Mouse (Mus musculus) heart, postnatal 0 days (tissue): Measurements from ENCODE around the gene Sdf2l1. TPM values are rescaled to one million over a fixed set of nuclear protein-coding genes. Genes with fewer than 3 reads are reported as not detected.
"Not testable (repeated sequence)": the region's sequence is repeated elsewhere in the genome, so short reads cannot be mapped to it uniquely, and the experiment has no call there.

ENCODE experiments used
- ATAC-seq: fragments of 200-750 bp; cut with Nextera tagmentation; 2 replicates; pipeline ENCODE4 v1.8.0; 2017; ENCODE audit warnings: low read depth, moderate number of reproducible peaks, moderate library complexity; ENCODE audit not compliant: insufficient read depth
- DNase-seq: peaks from one replicate; pipeline ENCODE4 v3.0.0-alpha.2; 2016; ENCODE audit warnings: low spot score
- H3K27ac ChIP-seq: fragments of 300-500 bp; sonication (generic); 2 replicates; pipeline ENCODE4 v1.5.1; 2014; ENCODE audit warnings: low read depth, mild to moderate bottlenecking
- H3K27me3 ChIP-seq: fragments of 300-500 bp; sonication (generic); 2 replicates; pipeline ENCODE4 v1.6.1; 2014; ENCODE audit warnings: low read length, mixed read lengths; ENCODE audit not compliant: control insufficient read depth, insufficient read depth
- H3K36me3 ChIP-seq: fragments of 300-500 bp; sonication (generic); replicated peaks from 2 replicates; pipeline ENCODE4 v1.6.1; 2014; ENCODE audit warnings: low read length, mixed read lengths; ENCODE audit not compliant: control insufficient read depth, insufficient read depth
- H3K4me1 ChIP-seq: fragments of 300-500 bp; sonication (generic); 2 replicates; pipeline ENCODE4 v1.6.1; 2014; ENCODE audit warnings: antibody characterized with exemption; ENCODE audit not compliant: control insufficient read depth, insufficient read depth
- H3K4me2 ChIP-seq: fragments of 300-500 bp; sonication (generic); 2 replicates; pipeline ENCODE4 v1.6.1; 2014; ENCODE audit warnings: low read depth, mild to moderate bottlenecking, low read length, moderate library complexity
- H3K4me3 ChIP-seq: fragments of 300-500 bp; sonication (generic); 2 replicates; pipeline ENCODE4 v1.5.1; 2014; ENCODE audit warnings: low read depth, low read length
- H3K9ac ChIP-seq: fragments of 300-500 bp; sonication (generic); replicated peaks from 2 replicates; pipeline ENCODE4 v1.6.1; 2014; ENCODE audit warnings: low read depth, low read length, mixed read lengths
- H3K9me3 ChIP-seq: fragments of 300-500 bp; sonication (generic); replicated peaks from 2 replicates; pipeline ENCODE4 v1.6.1; 2016; ENCODE audit warnings: low read length; ENCODE audit not compliant: control insufficient read depth
- CTCF ChIP-seq: IDR thresholded peaks from 2 replicates; pipeline ENCODE4 v1.5.1; 2016; ENCODE audit warnings: antibody characterized with exemption, control low read depth, low read depth
- EP300 ChIP-seq: IDR thresholded peaks from 2 replicates; pipeline ENCODE4 v1.6.1; 2016; ENCODE audit warnings: antibody characterized with exemption, low read depth
- WGBS: fragments of 180-500 bp; shearing (Covaris S2); extraction: QIAGEN DNeasy Blood & Tissue Kit; methylation state at CpG from one replicate; pipeline ENCODE4 v1.1.7; 2014; 5-methylcytosine and 5-hydroxymethylcytosine counted together
- polyA plus RNA-seq: library from polyadenylated mRNA; unstranded; fragments of >200 nt; fragmentation: Nextera tagmentation; extraction: Ambion mirVana; gene quantifications from 2 replicates; pipeline ENCODE4 v1.2.1, GENCODE M21; 2015
- total RNA-seq: library from RNA; depleted of rRNA; stranded (reverse); fragments of >200 nt; gene quantifications from 2 replicates; pipeline ENCODE4 v1.2.3, GENCODE M21; 2014; ENCODE audit warnings: low replicate concordance

Sdf2l1 gene
- total and polyA plus RNA-seq, 2 experiments from 2014 or later, result 12.4 to 22.9 TPM

GRCm38 (mm10) chr16:17168049-17168448 lies 35.9 kb upstream of the Sdf2l1 start:
- Histone ChIP-seq H3K4me1 (no peaks in the 10 kb centered on the region), H3K4me3 (no peak overlapping the region), H3K9ac (no peak overlapping the region), H3K9me3 (no peaks in the 10 kb centered on the region), H3K27ac (no peak overlapping the region), H3K4me2 (no peak overlapping the region), H3K36me3 (peaks cover 35% of the 10 kb centered on the region), H3K27me3 (no peaks in the 10 kb centered on the region)
- DNase-seq (no peak), ATAC-seq (no peak)
- 91% methylated on average over 5 of the region's 5 CpGs for WGBS
- TF ChIP-seq EP300 (no peak), CTCF (no peak)

GRCm38 (mm10) chr16:17167179-17167578 lies 35.0 kb upstream of the Sdf2l1 start:
- no peaks in the 10 kb centered on the region for H3K4me1 ChIP-seq
- no peak overlapping the region for H3K4me2 ChIP-seq
- no peak overlapping the region for H3K4me3 ChIP-seq
- no peaks in the 10 kb centered on the region for H3K9me3 ChIP-seq
- no peak for TF ChIP-seq EP300
- no peak for TF ChIP-seq CTCF
- H3K27ac ChIP-seq, result no peak overlapping the region
- no peak for ATAC-seq
- DNase-seq, result no peak
- H3K27me3 ChIP-seq, result no peaks in the 10 kb centered on the region
- no peak overlapping the region for H3K9ac ChIP-seq
- H3K36me3 ChIP-seq, result peaks cover 32% of the 10 kb centered on the region

- DNase-seq, ATAC-seq, H3K27me3 ChIP-seq, H3K4me2 ChIP-seq, H3K9me3 ChIP-seq, H3K27ac ChIP-seq, H3K4me1 ChIP-seq, H3K4me3 ChIP-seq, H3K9ac ChIP-seq: not testable (repeated sequence)
- H3K36me3 ChIP-seq, result peaks cover 25% of the 10 kb centered on the region
- 93% methylated on average over 1 of the region's 1 CpGs for WGBS
Measured at GRCm38 (mm10) chr16:17165478-17165877, 33.3 kb upstream of the Sdf2l1 start.

- Histone ChIP-seq H3K9ac (no peak overlapping the region), H3K27ac (no peak overlapping the region), H3K4me1 (no peaks in the 10 kb centered on the region), H3K9me3 (no peaks in the 10 kb centered on the region), H3K4me3 (no peak overlapping the region), H3K27me3 (no peaks in the 10 kb centered on the region), H3K36me3 (peaks cover 49% of the 10 kb centered on the region), H3K4me2 (no peak overlapping the region)
- no peak for ATAC-seq
- 84% methylated on average over 2 of the region's 2 CpGs for WGBS
- DNase-seq, result no peak
- TF ChIP-seq EP300, result no peak
- TF ChIP-seq CTCF, result no peak
Measured at GRCm38 (mm10) chr16:17154346-17154745, 22.2 kb upstream of the Sdf2l1 start.

- Histone ChIP-seq H3K27ac (no peak overlapping the region), H3K4me3 (no peak overlapping the region), H3K36me3 (peaks cover 29% of the 10 kb centered on the region), H3K9me3 (no peaks in the 10 kb centered on the region), H3K27me3 (no peaks in the 10 kb centered on the region), H3K4me1 (peaks cover 14% of the 10 kb centered on the region), H3K9ac (no peak overlapping the region), H3K4me2 (no peak overlapping the region)
- TF ChIP-seq EP300 (no peak), CTCF (no peak)
- WGBS, result 90% methylated on average over 4 of the region's 4 CpGs
- no peak for ATAC-seq
- DNase-seq, result no peak
Measured at GRCm38 (mm10) chr16:17151874-17152273, 19.7 kb upstream of the Sdf2l1 start.

- ATAC-seq, result no peak
- no peaks in the 10 kb centered on the region for H3K27me3 ChIP-seq
- peaks cover 14% of the 10 kb centered on the region for H3K4me1 ChIP-seq
- H3K9ac ChIP-seq, result no peak overlapping the region
- no peak for DNase-seq
- WGBS, result 79% methylated on average over 7 of the region's 7 CpGs
- H3K4me2 ChIP-seq, result no peak overlapping the region
- H3K36me3 ChIP-seq, result peaks cover 29% of the 10 kb centered on the region
- no peak overlapping the region for H3K27ac ChIP-seq
- no peaks in the 10 kb centered on the region for H3K9me3 ChIP-seq
- no peak for TF ChIP-seq CTCF
- no peak for TF ChIP-seq EP300
- H3K4me3 ChIP-seq, result no peak overlapping the region
Measured at GRCm38 (mm10) chr16:17150520-17151258, 18.5 kb upstream of the Sdf2l1 start.
